Mouse (Mus musculus): Measurements from ENCODE around the gene Mblac2. TPM values are rescaled to one million over a fixed set of nuclear protein-coding genes. Genes with fewer than 3 reads are reported as not detected.

Mblac2 gene
- polyA plus RNA-seq, 1 experiment from 2014 or later: 11.6 TPM

GRCm38 (mm10) chr13:81782475-81782874 is 71.3 kb downstream of the Mblac2 start:
- Histone ChIP-seq H3K27me3 (no peaks in the 10 kb centered on the region), H3K36me3 (peaks cover 3% of the 10 kb centered on the region), H3K9me3 (replicated peaks) (no peaks in the 10 kb centered on the region), H3K9ac (peak overlapping the region; percentile 6; the same call in 1 of the 2 replicates), H3K4me3 (replicated peaks) (peak overlapping the region; percentile 80), H3K27ac (replicated peaks) (peak overlapping the region; percentile 100; the same call in 1 of the 2 replicates), H3K4me1 (peaks cover 16% of the 10 kb centered on the region; the same call in 1 of the 2 replicates), H3K4me2 (replicated peaks) (peak overlapping the region; percentile 63)
- WGBS: 43% methylated on average over 9 of the region's 9 CpGs
- ATAC-seq (ENCODE audit: insufficient number of reproducible peaks, low FRiP score, low TSS enrichment, low read depth): no peak

DNA sequence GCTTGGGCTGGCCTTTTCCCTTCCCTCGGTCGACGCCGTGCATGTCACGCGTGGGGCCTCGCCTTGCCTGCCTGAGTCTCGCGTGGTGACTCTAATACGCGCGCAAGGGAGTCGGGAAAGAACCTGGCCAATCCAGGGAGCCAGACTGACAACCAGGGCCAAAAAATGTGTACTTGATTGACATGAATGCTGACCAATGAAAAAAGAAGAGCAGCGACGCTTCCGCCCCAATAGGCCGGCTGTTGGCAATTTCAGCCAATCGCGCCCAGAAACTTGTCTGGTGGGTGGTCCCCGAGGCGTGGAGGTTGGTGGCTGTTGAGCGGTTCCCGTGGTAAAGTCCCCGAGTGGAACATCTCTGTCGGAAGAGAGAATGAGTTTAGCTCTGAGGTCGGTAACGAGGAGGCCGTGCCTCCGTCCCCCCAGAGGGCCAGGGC is 71.8 kb downstream of the Mblac2 start, which contains the start of gene Cetn3:
TSS of gene Cetn3 (plus strand) at position 107 of the 434 bp plus-strand sequence.
- H3K36me3 ChIP-seq: peaks cover 7% of the 10 kb centered on the region
- no peaks in the 10 kb centered on the region for H3K27me3 ChIP-seq
- H3K9me3 ChIP-seq (replicated peaks): no peaks in the 10 kb centered on the region
- peak; percentile 89 for ATAC-seq (ENCODE audit: insufficient number of reproducible peaks, low FRiP score, low TSS enrichment, low read depth)
- H3K4me3 ChIP-seq (replicated peaks): peak within 1 kb of the TSS; percentile 80
- H3K9ac ChIP-seq: peak within 1 kb of the TSS; percentile 77
- under 1% methylated on average over 29 of the region's 29 CpGs for WGBS
- peak within 1 kb of the TSS; percentile 63 for H3K4me2 ChIP-seq (replicated peaks)
- H3K27ac ChIP-seq (replicated peaks): peak within 1 kb of the TSS; percentile 100
- peaks cover 16% of the 10 kb centered on the region; the same call in 1 of the 2 replicates for H3K4me1 ChIP-seq

GRCm38 (mm10) chr13:81783405-81784342 is 72.5 kb downstream of the Mblac2 start:
- peaks cover 10% of the 10 kb centered on the region for H3K36me3 ChIP-seq
- no peaks in the 10 kb centered on the region for H3K9me3 ChIP-seq (replicated peaks)
- ATAC-seq (ENCODE audit: insufficient number of reproducible peaks, low FRiP score, low TSS enrichment, low read depth): peak; percentile 99
- peak overlapping the region; percentile 77 for H3K9ac ChIP-seq
- peaks cover 16% of the 10 kb centered on the region; the same call in 1 of the 2 replicates for H3K4me1 ChIP-seq
- WGBS: under 1% methylated on average over 62 of the region's 62 CpGs
- peak overlapping the region; percentile 80 for H3K4me3 ChIP-seq (replicated peaks)
- peak overlapping the region; percentile 100 for H3K27ac ChIP-seq (replicated peaks)
- peak overlapping the region; percentile 63 for H3K4me2 ChIP-seq (replicated peaks)
- H3K27me3 ChIP-seq: no peaks in the 10 kb centered on the region

GRCm38 (mm10) chr13:81785766-81786480 is 74.8 kb downstream of the Mblac2 start:
- WGBS: 75% methylated on average over 11 of the region's 11 CpGs
- Histone ChIP-seq H3K27ac (replicated peaks) (no peak overlapping the region), H3K9ac (no peak overlapping the region), H3K4me3 (replicated peaks) (no peak overlapping the region), H3K9me3 (replicated peaks) (no peaks in the 10 kb centered on the region), H3K27me3 (no peaks in the 10 kb centered on the region), H3K4me2 (replicated peaks) (no peak overlapping the region), H3K36me3 (peaks cover 15% of the 10 kb centered on the region), H3K4me1 (peaks cover 16% of the 10 kb centered on the region; the same call in 1 of the 2 replicates)
- ATAC-seq (ENCODE audit: insufficient number of reproducible peaks, low FRiP score, low TSS enrichment, low read depth): no peak

DNA sequence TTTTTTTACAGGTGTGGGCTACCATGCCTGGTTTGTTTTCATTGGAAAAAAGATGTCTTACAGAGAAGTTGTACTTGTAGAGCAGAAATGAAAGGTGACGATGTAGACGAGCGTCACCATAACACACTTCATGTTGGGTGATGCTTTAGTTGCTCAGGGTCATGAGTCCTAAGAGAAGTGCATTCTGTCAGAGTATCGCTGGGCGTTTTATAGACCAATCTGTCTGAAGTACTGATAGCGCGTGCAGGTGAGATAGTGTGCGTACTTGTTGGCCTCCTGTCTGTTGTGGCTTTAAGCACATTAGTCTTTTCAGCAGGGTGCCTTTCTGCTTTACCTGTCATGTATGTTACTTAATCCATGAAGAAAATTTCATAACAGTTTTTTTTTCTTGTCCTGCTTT is 79.0 kb downstream of the Mblac2 start:
- Histone ChIP-seq H3K9me3 (replicated peaks) (no peaks in the 10 kb centered on the region), H3K36me3 (peaks cover 19% of the 10 kb centered on the region), H3K4me1 (peaks cover 5% of the 10 kb centered on the region; the same call in 1 of the 2 replicates), H3K4me3 (replicated peaks) (no peak overlapping the region), H3K27me3 (no peaks in the 10 kb centered on the region), H3K27ac (replicated peaks) (no peak overlapping the region), H3K9ac (no peak overlapping the region), H3K4me2 (replicated peaks) (no peak overlapping the region)
- no peak for ATAC-seq (ENCODE audit: insufficient number of reproducible peaks, low FRiP score, low TSS enrichment, low read depth)
- 94% methylated on average over 8 of the region's 8 CpGs for WGBS

DNA sequence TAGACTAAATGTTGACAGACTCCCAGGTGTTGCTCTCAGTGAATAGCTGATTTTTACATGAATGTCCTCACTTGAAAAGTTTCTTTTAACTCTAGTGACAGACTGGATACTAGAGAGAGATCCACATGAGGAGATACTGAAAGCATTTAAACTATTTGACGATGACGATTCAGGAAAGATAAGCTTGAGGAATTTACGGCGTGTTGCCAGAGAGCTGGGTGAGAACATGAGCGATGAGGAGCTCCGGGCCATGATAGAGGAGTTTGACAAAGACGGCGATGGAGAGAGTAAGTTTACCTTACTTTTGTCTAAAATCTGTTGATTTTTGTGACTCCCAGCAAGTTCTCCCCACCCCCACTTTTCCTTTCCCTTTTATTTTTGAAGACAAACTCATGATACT is 80.7 kb downstream of the Mblac2 start:
- peaks cover 19% of the 10 kb centered on the region for H3K36me3 ChIP-seq
- no peak overlapping the region for H3K4me2 ChIP-seq (replicated peaks)
- no peak overlapping the region for H3K27ac ChIP-seq (replicated peaks)
- H3K4me1 ChIP-seq: no peaks in the 10 kb centered on the region
- no peak overlapping the region for H3K9ac ChIP-seq
- ATAC-seq (ENCODE audit: insufficient number of reproducible peaks, low FRiP score, low TSS enrichment, low read depth): no peak
- no peaks in the 10 kb centered on the region for H3K9me3 ChIP-seq (replicated peaks)
- no peaks in the 10 kb centered on the region for H3K27me3 ChIP-seq
- 70% methylated on average over 8 of the region's 8 CpGs for WGBS
- no peak overlapping the region for H3K4me3 ChIP-seq (replicated peaks)

GRCm38 (mm10) chr13:81793850-81794249 is 82.7 kb downstream of the Mblac2 start:
- Histone ChIP-seq H3K27ac (replicated peaks) (no peak overlapping the region), H3K4me3 (replicated peaks) (no peak overlapping the region), H3K9me3 (replicated peaks) (no peaks in the 10 kb centered on the region), H3K4me2 (replicated peaks) (no peak overlapping the region), H3K27me3 (no peaks in the 10 kb centered on the region), H3K4me1 (no peaks in the 10 kb centered on the region), H3K36me3 (peaks cover 8% of the 10 kb centered on the region; the same call in 1 of the 2 replicates), H3K9ac (no peak overlapping the region)
- ATAC-seq (ENCODE audit: insufficient number of reproducible peaks, low FRiP score, low TSS enrichment, low read depth): no peak
- WGBS: 31% methylated on average over 1 of the region's 1 CpGs

DNA sequence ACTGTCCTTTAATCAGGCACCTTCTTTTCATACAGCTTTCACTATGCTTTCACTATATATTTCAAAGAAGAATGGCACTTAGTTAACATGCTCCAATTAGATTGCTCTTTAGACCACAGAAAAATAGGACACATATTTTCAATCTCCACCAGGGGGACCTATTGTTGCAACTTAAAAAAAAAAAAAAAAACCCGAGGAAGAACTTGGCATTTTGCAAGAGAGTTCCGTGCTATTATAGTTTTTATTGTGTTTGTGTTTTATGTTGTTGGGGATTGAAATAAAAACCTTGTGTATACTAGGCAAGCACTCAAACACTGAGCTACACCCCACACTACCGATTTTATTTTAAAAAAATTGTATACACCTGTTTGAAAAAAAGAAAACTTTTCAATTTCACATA is 90.0 kb downstream of the Mblac2 start:
- Histone ChIP-seq H3K4me3 (replicated peaks) (no peak overlapping the region), H3K36me3 (no peaks in the 10 kb centered on the region), H3K27ac (replicated peaks) (no peak overlapping the region), H3K9me3 (replicated peaks) (no peaks in the 10 kb centered on the region), H3K4me1 (no peaks in the 10 kb centered on the region), H3K9ac (no peak overlapping the region), H3K27me3 (no peaks in the 10 kb centered on the region), H3K4me2 (replicated peaks) (no peak overlapping the region)
- no peak for ATAC-seq (ENCODE audit: insufficient number of reproducible peaks, low FRiP score, low TSS enrichment, low read depth)
- 28% methylated on average over 3 of the region's 3 CpGs for WGBS

Other genes starting within 250 kb of the Mblac2 start
- gene Adgrv1, start 78.2 kb upstream of the Mblac2 start, polyA plus RNA-seq (2015; fragmentation: Nextera tagmentation; extraction: Ambion mirVana): 1.2 and 2.0 TPM in 2 replicates
- gene Lysmd3, start 53.7 kb upstream of the Mblac2 start, polyA plus RNA-seq (2015; fragmentation: Nextera tagmentation; extraction: Ambion mirVana): 25.2 and 25.8 TPM in 2 replicates
- gene Polr3g, start 328 bp upstream of the Mblac2 start, polyA plus RNA-seq (2015; fragmentation: Nextera tagmentation; extraction: Ambion mirVana): 29.5 and 36.0 TPM in 2 replicates
- gene Cetn3, start 71.7 kb downstream of the Mblac2 start, polyA plus RNA-seq (2015; fragmentation: Nextera tagmentation; extraction: Ambion mirVana): 200 and 205 TPM in 2 replicates

Data from embryonic facial prominence, embryonic 15.5 days (tissue).